Mouse (Mus musculus): ENCODE results near the gene Mrps2.
"Not testable (repeated sequence)": the region's sequence is repeated elsewhere in the genome, so short reads cannot be mapped to it uniquely, and the experiment has no call there.

Mrps2 gene

DNA sequence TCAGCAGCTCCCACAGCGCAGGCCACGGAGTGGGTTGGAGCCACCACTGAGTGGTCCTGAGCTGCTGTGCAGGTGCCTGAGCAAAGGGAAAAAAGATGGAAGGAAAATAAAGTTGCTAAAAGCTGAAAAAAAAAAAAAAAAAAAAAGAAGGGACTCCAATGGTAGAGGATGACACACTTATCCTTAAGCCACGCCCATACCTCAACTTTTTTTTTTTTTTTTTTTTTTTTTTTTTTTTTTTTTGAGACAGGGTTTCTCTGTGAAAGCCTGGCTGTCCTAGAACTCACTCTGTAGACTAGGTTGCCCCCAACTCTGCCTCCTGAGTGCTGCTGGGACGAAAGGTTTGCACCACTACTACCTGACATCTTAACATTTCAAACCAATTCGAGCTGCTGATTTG, 10.1 kb downstream of the Mrps2 start:
- DNase-seq (ENCODE audit: low read depth), result not testable (repeated sequence)

DNA sequence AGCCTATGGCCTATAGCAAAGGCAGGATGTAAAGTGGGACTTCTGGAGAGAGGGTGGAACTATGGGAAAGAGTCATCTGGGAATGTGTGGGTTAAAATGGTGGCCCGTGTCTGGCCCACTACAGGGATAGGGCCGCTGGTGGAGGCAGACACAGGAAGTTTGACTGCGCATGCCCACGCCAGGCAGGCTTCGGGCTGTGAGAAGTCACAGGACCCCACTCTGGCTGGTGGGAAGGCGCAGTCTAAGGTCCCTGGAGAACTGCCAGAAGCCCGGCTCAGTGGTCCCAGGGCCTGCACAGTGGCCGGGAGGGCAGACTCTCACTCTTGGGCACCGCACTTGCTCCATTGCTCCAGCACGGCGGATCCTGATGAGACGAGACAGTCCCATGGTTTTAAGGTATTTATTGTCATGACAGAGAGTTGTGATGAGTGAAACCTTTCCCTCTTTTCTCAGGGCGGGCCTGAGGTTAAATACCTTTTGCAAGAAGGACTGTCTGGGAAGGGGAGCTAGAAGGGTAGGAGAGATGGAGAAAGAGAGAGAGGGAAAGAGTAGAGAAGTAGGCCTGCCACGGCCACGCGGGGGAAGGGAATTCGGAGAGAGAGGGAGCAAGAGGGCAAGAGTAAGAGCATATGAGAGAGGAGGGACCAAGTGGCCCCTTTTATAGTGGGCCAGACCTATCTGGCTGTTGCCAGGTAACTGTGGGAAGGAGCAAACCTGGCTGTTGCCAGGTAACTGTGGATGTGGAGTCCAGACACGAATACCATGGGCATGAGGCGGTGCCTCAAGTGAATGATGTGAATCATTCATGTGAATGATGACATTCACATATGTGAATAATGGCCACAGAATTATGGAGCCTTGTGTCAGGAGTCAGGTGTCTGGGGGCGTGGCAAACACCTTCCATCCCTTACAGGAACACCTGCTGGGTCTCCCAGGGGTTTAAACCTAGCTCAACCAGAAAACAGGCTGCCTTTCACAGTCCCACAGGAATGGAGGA, 11.6 kb downstream of the Mrps2 start:
- DNase-seq (ENCODE audit: low read depth), result no peak

- no peak for DNase-seq (ENCODE audit: low read depth)
Observed at GRCm38 (mm10) chr2:28483861-28484260, 16.0 kb downstream of the Mrps2 start.

- no peak for DNase-seq (ENCODE audit: low read depth)
Observed at GRCm38 (mm10) chr2:28494521-28494920, 26.7 kb downstream of the Mrps2 start.

DNA sequence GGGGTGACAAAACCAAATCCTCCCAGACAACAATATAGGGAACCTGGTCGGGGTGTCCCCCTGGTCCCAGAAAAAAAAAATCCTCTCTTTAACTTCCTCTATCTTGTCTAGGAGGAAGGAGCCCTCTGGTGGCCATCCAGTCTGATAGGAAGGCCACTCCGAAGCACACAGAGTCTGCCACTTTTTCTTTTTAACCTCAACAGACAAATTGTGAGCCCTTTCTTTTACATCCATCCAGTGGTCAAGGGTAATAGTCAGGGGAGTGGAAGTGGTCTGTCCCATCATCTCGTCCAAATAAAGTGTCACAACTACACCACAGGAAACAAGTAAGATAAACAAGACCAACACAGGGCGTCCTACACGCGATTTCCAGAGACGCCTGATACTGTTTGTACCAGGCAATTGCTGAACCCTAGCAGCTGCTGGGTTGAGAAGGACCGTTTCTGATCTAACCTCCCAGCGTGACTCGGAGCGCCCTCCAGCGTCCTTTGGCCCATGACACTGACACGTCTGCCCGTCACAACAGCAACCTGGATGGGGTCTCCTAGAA, 27.4 kb downstream of the Mrps2 start:
- DNase-seq (ENCODE audit: low read depth), result peak; percentile 35

- no peak for DNase-seq (ENCODE audit: low read depth)
Observed at GRCm38 (mm10) chr2:28495801-28496595, 28.1 kb downstream of the Mrps2 start.

DNA sequence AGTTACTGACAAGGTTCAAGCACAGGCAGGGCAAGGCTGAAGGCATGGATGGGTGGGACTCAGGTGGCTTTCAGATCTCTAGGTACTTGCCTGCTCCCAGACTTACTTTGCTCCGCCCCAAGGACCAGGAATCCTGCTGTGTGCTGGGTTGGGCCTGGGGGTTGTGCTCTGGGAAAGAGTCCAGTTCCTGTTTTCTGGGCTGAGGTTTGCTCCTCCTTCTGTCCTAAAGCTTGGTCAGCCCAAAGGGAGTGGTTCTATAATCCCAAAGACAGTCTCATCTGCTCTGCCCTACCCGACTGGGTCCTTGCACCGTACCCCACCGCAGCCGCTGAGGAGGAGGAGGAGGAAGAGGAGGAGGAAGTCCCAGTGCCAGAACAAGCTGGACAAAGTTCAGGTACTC, 28.8 kb downstream of the Mrps2 start, which contains the start of gene Gbgt1:
Gene Gbgt1, plus strand, starts transcription at position 221 of the 400 bp plus-strand sequence.
- no peak for DNase-seq (ENCODE audit: low read depth)

DNA sequence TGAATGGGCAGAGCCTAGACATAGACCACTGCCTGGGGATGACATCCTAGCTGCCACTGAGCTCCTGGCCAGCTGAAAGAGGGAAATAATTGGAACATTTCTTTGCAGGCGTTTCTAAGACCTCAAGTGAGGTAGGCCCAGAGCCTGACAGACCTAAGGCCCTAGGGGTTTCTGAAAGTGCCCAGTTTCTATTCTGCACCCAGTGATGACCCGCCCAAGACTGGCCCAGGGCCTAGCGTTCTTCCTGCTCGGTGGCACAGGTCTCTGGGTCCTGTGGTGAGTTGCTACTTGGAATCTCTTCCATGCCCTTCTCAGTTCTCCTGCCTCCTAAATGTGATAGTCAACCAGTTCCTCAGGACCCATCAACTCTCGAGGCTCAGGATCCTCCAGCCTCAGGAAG, 29.7 kb downstream of the Mrps2 start:
- no peak for DNase-seq (ENCODE audit: low read depth)

DNA sequence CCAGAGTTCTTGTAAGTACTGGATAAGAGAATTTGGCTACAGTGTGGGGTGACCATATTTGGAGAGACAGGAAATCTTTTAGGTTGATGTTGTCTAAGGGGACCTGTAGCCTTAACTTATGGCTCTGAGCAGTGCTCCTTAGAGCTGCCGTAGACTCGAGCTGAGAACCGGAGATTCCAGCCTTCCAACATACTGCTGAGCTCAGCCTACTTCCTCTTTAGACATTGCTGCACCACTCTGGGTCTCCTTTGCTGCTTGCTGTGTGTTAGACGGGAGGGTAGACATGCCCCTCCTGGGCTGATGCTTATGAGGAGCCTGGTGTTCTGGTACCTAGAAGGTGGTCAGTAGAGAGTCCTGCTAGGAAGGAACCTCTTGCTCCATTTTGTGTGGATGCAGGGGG, 30.6 kb downstream of the Mrps2 start:
- DNase-seq (ENCODE audit: low read depth), result no peak

- no peak for DNase-seq (ENCODE audit: low read depth)
Observed at GRCm38 (mm10) chr2:28502987-28503386, 35.1 kb downstream of the Mrps2 start.

DNA sequence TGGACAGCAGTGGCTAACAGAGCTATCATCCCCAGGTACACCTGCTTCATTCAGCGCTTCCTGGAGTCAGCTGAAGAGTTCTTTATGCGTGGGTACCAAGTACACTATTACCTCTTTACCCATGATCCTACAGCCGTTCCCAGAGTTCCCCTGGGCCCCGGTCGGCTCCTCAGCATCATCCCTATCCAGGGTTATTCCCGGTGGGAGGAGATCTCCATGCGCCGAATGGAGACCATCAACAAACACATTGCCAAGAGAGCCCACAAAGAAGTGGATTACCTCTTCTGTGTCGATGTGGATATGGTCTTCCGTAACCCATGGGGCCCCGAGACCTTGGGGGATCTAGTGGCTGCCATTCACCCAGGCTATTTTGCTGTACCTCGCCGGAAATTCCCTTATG, 36.8 kb downstream of the Mrps2 start:
- DNase-seq (ENCODE audit: low read depth), result no peak

DNA sequence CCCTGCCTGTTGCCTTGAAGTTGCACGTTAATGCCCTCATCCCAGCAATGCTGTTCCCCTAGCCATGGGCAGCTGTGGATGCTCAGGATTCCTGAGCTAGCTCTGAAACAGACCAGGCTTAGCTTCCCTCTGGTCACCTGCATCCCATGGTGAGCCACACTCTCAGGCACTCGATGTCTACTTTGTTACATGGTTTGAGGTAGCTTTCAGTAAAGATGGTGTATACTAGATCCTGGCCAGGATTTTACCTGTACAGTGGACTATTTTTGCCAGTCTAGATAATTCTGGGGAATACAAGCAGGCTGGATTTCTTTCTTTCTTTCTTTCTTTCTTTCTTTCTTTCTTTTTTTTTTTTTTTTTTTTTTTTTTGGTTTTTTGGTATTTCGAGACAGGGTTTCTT, 37.9 kb downstream of the Mrps2 start, which contains the start of gene Gm10134:
Gene Gm10134, plus strand, starts transcription at position 301 of the 400 bp plus-strand sequence.
- DNase-seq (ENCODE audit: low read depth), result no peak

GRCm38 (mm10) chr2:28506291-28506690, 38.4 kb downstream of the Mrps2 start:
- DNase-seq (ENCODE audit: low read depth), result no peak

- DNase-seq (ENCODE audit: low read depth), result peak; percentile 60
Observed at GRCm38 (mm10) chr2:28511600-28511999, 43.7 kb downstream of the Mrps2 start.

- peak; percentile 83 for DNase-seq (ENCODE audit: low read depth)
Observed at GRCm38 (mm10) chr2:28512798-28513401, 45.0 kb downstream of the Mrps2 start, which contains the start of gene Ralgds. TSS of gene Ralgds (plus strand) at chr2:28513125.

DNA sequence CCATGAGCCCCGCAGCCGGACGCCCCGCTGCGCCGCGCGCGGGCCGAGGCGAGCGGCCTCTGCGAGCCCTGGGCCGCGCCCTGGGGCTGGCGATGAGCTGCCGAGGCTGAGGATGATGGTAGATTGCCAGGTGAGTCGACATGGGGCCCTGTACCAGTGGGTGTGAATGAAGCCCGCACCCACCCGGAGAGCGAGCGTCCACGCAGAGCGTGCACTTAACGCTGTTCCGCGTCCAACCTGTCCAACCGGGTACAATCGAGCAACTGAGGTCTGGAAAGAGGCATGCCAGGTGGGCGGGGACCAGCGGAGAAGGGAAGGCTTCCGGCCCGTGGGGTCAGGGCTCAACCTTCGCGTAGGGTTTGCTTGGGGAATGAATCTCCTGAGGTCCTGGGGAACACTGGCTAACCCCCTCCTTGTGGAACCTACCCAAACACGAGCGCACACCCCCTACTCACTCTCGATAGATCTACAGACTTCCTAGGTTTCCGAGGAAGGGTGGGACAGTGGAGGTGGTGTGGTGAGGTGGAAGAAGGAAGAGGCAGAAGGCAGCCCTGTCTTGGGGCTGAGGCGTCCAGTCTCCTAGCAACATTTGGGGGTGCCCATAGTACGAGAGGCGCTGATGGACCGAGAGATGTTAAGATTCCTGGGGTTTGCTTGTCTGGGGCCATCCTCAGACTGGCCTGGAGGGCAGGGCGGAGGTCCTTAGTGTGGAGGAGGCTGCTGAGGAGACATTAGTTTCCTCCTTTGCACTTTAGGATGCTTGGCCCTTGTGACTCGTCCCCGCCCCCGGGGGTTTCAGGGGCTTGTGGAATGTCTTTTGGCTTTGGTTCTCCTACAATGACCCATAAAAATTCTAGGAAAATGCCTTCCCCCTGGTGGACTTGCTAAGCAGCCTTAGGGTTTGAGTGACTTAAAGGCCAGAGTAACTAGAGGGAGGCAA, 45.8 kb downstream of the Mrps2 start:
- DNase-seq (ENCODE audit: low read depth), result peak; percentile 77

DNA sequence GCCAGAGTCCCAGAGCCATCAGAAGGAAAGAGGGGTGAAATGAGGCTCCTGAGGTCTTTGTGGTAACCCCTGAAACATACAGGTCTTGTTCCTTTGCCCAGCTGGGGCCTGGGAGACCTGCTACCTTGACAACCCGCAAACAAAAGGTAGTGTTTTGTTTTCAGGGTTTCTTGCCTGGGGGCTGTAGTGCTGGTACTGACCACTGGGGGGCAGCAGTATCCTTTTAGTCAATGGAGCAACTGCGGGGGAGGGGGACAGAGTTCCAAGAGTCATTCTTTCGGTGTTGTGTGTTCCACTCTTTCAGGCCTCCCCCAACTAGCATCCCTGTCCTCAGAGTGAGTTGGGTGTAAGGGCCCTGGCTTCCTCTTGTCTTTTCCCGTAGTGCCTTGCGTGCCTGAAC, 46.6 kb downstream of the Mrps2 start:
- DNase-seq (ENCODE audit: low read depth), result peak; percentile 99

DNA sequence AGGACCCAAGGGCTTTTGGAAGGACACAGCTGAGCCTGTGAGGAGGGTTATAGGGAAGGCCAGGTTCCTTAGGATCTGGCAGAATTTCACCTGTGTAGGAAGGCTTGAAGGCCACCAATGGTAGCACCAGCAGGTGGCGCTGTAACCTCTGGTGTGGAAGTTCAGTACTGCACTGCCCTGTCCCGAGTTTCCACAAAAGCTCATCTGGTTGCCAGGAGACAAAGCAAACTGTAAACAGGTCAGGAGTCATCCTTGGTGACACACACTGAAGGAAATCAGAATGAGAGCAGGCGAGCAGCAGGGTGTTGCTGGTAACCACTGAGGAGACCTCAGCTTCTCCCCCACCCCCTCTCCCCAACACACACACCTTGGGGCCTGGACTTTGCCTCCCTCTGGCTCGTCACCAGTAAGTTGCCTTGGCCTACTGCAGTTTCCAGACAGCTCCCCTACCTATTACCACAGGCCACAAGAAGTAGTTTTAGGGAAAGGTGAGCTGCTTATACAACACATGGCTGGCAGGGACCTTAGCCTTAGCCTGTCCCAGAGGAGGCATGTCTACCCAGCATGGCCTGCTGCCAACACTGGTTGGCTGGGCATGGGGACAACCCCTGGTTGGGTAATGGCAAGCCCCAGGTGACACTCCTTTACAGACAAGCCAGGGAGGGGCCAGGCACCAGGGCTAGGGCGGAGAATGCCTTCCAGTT, 49.5 kb downstream of the Mrps2 start:
- peak; percentile 98 for DNase-seq (ENCODE audit: low read depth)

DNA sequence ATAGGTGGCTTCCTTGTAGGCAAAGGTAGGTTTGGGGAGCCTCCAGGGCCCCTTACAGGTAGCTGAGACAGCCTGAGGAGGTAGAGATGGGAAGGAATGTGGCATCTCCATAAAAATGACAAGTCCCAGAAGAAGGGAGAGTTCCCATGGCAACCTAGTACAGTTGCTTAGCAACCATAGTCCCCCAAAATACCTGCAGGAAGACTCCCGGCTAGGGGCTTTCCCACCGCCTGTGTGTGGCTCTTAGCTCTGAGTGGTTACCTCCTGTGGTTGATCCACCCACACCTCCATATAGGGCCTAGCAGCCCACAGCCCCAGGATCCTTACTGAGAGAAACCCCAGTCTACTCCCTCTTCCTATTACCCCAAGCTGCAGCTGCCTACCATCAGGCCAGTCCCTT, 50.4 kb downstream of the Mrps2 start:
- peak; percentile 95 for DNase-seq (ENCODE audit: low read depth)

DNA sequence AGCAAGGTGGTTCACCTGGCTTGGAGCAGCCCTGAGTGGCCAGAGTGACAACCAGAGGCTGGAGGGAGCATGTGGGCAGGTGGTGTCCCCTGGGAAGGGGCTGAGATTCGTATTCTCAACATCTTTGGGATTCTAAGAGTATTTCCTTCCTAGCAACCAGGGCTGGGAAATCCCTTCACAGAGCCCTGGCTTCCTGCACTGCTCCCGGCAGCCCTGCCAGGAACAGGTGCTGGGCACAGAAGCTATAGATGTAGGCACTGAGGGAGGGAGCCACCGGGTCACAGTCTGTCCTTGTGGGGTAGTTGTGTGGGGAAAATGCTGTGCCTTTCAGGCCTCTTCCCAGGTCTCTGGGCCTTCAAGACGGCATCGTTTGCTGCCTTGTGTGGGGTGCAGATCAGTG, 52.7 kb downstream of the Mrps2 start:
- DNase-seq (ENCODE audit: low read depth), result no peak
